Mouse (Mus musculus) MEL (cell line): ENCODE measurements around the gene Dlgap1.

ENCODE experiments used
- CHD1 ChIP-seq: IDR thresholded peaks from 2 replicates; pipeline ENCODE4 v1.6.1; 2012; ENCODE audit warnings: low read depth, mild to moderate bottlenecking, inconsistent platforms, low read length, improper control_type of control experiment
- CHD2 ChIP-seq: IDR thresholded peaks from 2 replicates; pipeline ENCODE4 v1.6.1; 2011; ENCODE audit warnings: low read length, improper control_type of control experiment
- CTCF ChIP-seq, 3 experiments: IDR thresholded peaks in 2 of 3; conservative IDR thresholded peaks in 1 of 3; 2 replicates each; pipeline ENCODE4 v1.5.1; 2011 to 2012; ENCODE audit warnings: low read length in 3 of 3, low read depth in 2 of 3, mild to moderate bottlenecking in 2 of 3, improper control_type of control experiment in 1 of 3, inconsistent platforms in 1 of 3, mixed read lengths in 1 of 3, moderate library complexity in 1 of 3; ENCODE audit not compliant: control insufficient read depth in 1 of 3, insufficient read depth in 1 of 3, poor library complexity in 1 of 3, severe bottlenecking in 1 of 3
- E2F4 ChIP-seq: IDR thresholded peaks from 2 replicates; pipeline ENCODE4 v1.6.1; 2011; ENCODE audit warnings: low read depth, low read length, improper control_type of control experiment, borderline replicate concordance
- MAFK ChIP-seq: IDR thresholded peaks from 2 replicates; pipeline ENCODE4 v1.6.1; 2011; ENCODE audit warnings: low read depth, mild to moderate bottlenecking, low read length, improper control_type of control experiment, borderline replicate concordance
- MXI1 ChIP-seq: IDR thresholded peaks from 2 replicates; pipeline ENCODE4 v1.6.1; 2011; ENCODE audit warnings: mild to moderate bottlenecking, low read depth, low read length, improper control_type of control experiment
- POLR2A ChIP-seq, 2 experiments: IDR thresholded peaks; 2 replicates each; pipeline ENCODE4 v1.6.1; 2011 to 2012; ENCODE audit warnings: low read length in 2 of 2, mild to moderate bottlenecking in 2 of 2, control low read depth in 1 of 2, improper control_type of control experiment in 1 of 2, low read depth in 1 of 2, moderate library complexity in 1 of 2; ENCODE audit not compliant: control insufficient read depth in 1 of 2, insufficient read depth in 1 of 2, poor library complexity in 1 of 2
- RCOR1 ChIP-seq: IDR thresholded peaks from 2 replicates; pipeline ENCODE4 v1.6.1; 2012; ENCODE audit warnings: low read depth, mild to moderate bottlenecking, inconsistent platforms, low read length, improper control_type of control experiment
- TCF12 ChIP-seq: IDR thresholded peaks from 2 replicates; pipeline ENCODE4 v1.6.1; 2014; ENCODE audit warnings: low read depth, mild to moderate bottlenecking, inconsistent platforms, low read length, improper control_type of control experiment, moderate library complexity
- USF2 ChIP-seq, 2 experiments: IDR thresholded peaks; 2 replicates each; pipeline ENCODE4 v1.6.1; 2011 to 2012; ENCODE audit warnings: improper control_type of control experiment in 2 of 2, low read length in 2 of 2, borderline replicate concordance in 1 of 2, inconsistent platforms in 1 of 2, low read depth in 1 of 2, mild to moderate bottlenecking in 1 of 2; ENCODE audit not compliant: insufficient read depth in 1 of 2

DNA sequence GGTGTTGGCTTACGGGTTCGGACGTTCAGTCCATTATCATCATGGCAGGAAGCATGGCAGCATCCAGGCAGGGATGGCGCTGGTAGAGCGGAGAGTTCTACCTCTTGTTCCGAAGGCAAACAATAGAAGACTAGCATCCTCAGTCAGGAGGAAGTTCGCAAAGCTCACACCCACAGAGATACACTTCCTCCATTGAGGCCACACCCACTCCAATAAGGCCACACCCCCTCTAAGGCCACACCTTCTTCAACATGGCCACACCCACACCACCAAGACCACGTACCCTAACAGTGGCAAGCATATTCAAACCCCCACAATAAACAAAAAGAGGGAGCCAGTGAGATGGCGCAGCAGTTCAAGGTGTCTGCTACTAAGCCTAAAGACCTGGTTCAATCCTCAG is 837.0 kb downstream of the Dlgap1 start:
- TF ChIP-seq RCOR1 (no peak), POLR2A (IDR thresholded peaks at IDR 0.05; ENCODE audit: control insufficient read depth in 1 of 2, insufficient read depth in 1 of 2, low read depth in 1 of 2, low read length in 2 of 2, poor library complexity in 1 of 2) (no peak), CTCF (IDR thresholded peaks at IDR 0.05 in 2 of 3, conservative IDR thresholded peaks at IDR 0.05 in 1 of 3; ENCODE audit: control insufficient read depth in 1 of 3, insufficient read depth in 1 of 3, low read depth in 2 of 3, low read length in 3 of 3, poor library complexity in 1 of 3, severe bottlenecking in 1 of 3) (no peak), USF2 (IDR thresholded peaks at IDR 0.05; ENCODE audit: borderline replicate concordance in 1 of 2, insufficient read depth in 1 of 2, low read depth in 1 of 2, low read length in 2 of 2) (no peak), CHD2 (no peak), E2F4 (no peak), TCF12 (no peak), MAFK (no peak), CHD1 (no peak), MXI1 (no peak)
